Mouse (Mus musculus): ENCODE measurements around the gene Cyp11a1. TPM values are rescaled to one million over a fixed set of nuclear protein-coding genes. Genes with fewer than 3 reads are reported as not detected.

The Cyp11a1 gene
- polyA plus RNA-seq, 1 experiment from 2014 or later, result 0.95 TPM

Other genes with a start within 250 kb of the Cyp11a1 start
- 79.5 and 85.5 TPM in 2 replicates for gene Clk3, start 240.6 kb upstream of the Cyp11a1 start, polyA plus RNA-seq (2015; fragmentation: Nextera tagmentation; extraction: Ambion mirVana)
- gene Arid3b, start 169.6 kb upstream of the Cyp11a1 start, polyA plus RNA-seq (2015; fragmentation: Nextera tagmentation; extraction: Ambion mirVana), result 4.5 and 4.8 TPM in 2 replicates
- 105 and 112 TPM in 2 replicates for gene Ubl7, start 95.4 kb upstream of the Cyp11a1 start, polyA plus RNA-seq (2015; fragmentation: Nextera tagmentation; extraction: Ambion mirVana)
- gene Sema7a, start 66.3 kb upstream of the Cyp11a1 start, polyA plus RNA-seq (2015; fragmentation: Nextera tagmentation; extraction: Ambion mirVana), result 0.79 and 0.90 TPM in 2 replicates
- 1.2 and 1.9 TPM in 2 replicates for gene Stra6, start 57.4 kb downstream of the Cyp11a1 start, polyA plus RNA-seq (2015; fragmentation: Nextera tagmentation; extraction: Ambion mirVana)
- 0.05 and 0.16 TPM in 2 replicates for gene Ccdc33, start 112.4 kb downstream of the Cyp11a1 start, polyA plus RNA-seq (2015; fragmentation: Nextera tagmentation; extraction: Ambion mirVana)
- gene Islr, start 197.9 kb downstream of the Cyp11a1 start, polyA plus RNA-seq (2015; fragmentation: Nextera tagmentation; extraction: Ambion mirVana), result 89.5 and 89.6 TPM in 2 replicates
- gene Islr2, start 197.9 kb downstream of the Cyp11a1 start, polyA plus RNA-seq (2015; fragmentation: Nextera tagmentation; extraction: Ambion mirVana), result 0.06 and 0.15 TPM in 2 replicates
- gene Pml, start 243.4 kb downstream of the Cyp11a1 start, polyA plus RNA-seq (2015; fragmentation: Nextera tagmentation; extraction: Ambion mirVana), result 19.6 and 20.2 TPM in 2 replicates
- gene Stoml1, start 246.8 kb downstream of the Cyp11a1 start, polyA plus RNA-seq (2015; fragmentation: Nextera tagmentation; extraction: Ambion mirVana), result 30.1 and 30.3 TPM in 2 replicates